Comparison of ENCODE assay signal across 18 mouse cellular contexts in genomic region chr6:86148518-86148917, GRCm38 (mm10). TPM values are rescaled to one million over a fixed set of nuclear protein-coding genes. Genes with fewer than 3 reads are reported as not detected.
A peak's percentile ranks its signal among the peaks of the same experiment; 100 is the strongest.
DNase-seq lines count a peak whose midpoint lies in the region; ATAC-seq lines count a peak whose summit lies in the region.
"Had no signal": no experiment of that assay in that cellular context is flagged by ENCODE, and none has a peak within 500 bp of the region (broad histone marks: within the 10 kb centered on the region; RNA-seq: fewer than 3 reads in every experiment).

No protein-coding gene starts in this region.

- ATAC-seq in megakaryocyte progenitor cell, adult 5-6 weeks (replicated peaks; ENCODE audit: poor library complexity) = no peak
- ATAC-seq: forebrain, embryonic 13.5 days; hindbrain, postnatal 0 days; intestine, postnatal 0 days had no signal

- intact Hi-C loops in heart, postnatal 10 days (cut with DNase I) = no loop called here

- DNase-seq in heart, adult 11 months = peak; percentile 85
- no peak for DNase-seq in heart, postnatal 10 days
- DNase-seq in 3134 (ENCODE audit: extremely low read depth, insufficient read length, low spot score) = peak; percentile 28
- DNase-seq in CD8-positive naive resting alpha-beta T cell, adult 2 months (ENCODE audit: low read depth in 2 of 2, low spot score in 2 of 2) = peak; percentile 22 to 27
- DNase-seq in induced T-regulatory cell, adult 2 months (ENCODE audit: low read depth) = peak; percentile 77
- no peak for DNase-seq in left cerebral cortex, adult 9 months (ENCODE audit: low spot score in 2 of 2)
- no peak for DNase-seq in frontal cortex, adult 2 months (ENCODE audit: extremely low spot score in 1 of 2, low spot score in 1 of 2)
- DNase-seq: adrenal gland, postnatal 14 days; cerebellum, adult 11-12 months; cerebellum, adult 9-11 months; cerebellum, postnatal 36 days; gastrocnemius, postnatal 10 days; heart, postnatal 14 days; kidney, adult 9 months had no signal

RNA-seq across cellular contexts. Expression of gene Tgfa, which starts 46.5 kb away (rescaled TPM):
- total RNA-seq in heart, postnatal 10 days (2021) = 1 to 10 TPM; 1.5 to 2.1 TPM
- 19.4 and 20.2 TPM in 2 replicates for polyA plus RNA-seq in frontal cortex, adult 2 months (2012; rRNA removed)
- 0.52 and 0.71 TPM in 2 replicates for total RNA-seq in megakaryocyte progenitor cell, adult 5-6 weeks (2015)
- total RNA-seq in megakaryocyte progenitor cell, adult 5-6 weeks (2017) = 0.20 TPM in 1 of 2 replicates, not detected in the other

Comparison
In these comparisons a context has a peak if more than half of its experiments do, and no peak if none do; other contexts are left out.
1. DNase-seq: peak in heart, adult 11 months (single experiment), 3134 (single experiment), CD8-positive naive resting alpha-beta T cell, adult 2 months (2 of 2) and induced T-regulatory cell, adult 2 months (single experiment); none in heart, postnatal 10 days (0 of 2), left cerebral cortex, adult 9 months (0 of 2) and frontal cortex, adult 2 months (0 of 2).